Mouse (Mus musculus) heart, embryonic 13.5 days (tissue): ENCODE data around the gene Mtmr11. TPM values are rescaled to one million over a fixed set of nuclear protein-coding genes. Genes with fewer than 3 reads are reported as not detected.
"Not testable (repeated sequence)": the region's sequence is repeated elsewhere in the genome, so short reads cannot be mapped to it uniquely, and the experiment has no call there.

Experiments used
- ATAC-seq: fragments of 200-750 bp; cut with Nextera tagmentation; 2 replicates; pipeline ENCODE4 v1.8.0; 2017; ENCODE audit warnings: moderate TSS enrichment; ENCODE audit not compliant: insufficient number of reproducible peaks, low FRiP score, low TSS enrichment; ENCODE audit errors: extremely low read depth
- H3K27ac ChIP-seq: fragments of 300-500 bp; sonication (generic); replicated peaks from 2 replicates; pipeline ENCODE4 v1.5.1; 2015; ENCODE audit warnings: moderate library complexity, mild to moderate bottlenecking, inconsistent platforms
- H3K27me3 ChIP-seq: fragments of 300-500 bp; sonication (generic); replicated peaks from 2 replicates; pipeline ENCODE4 v1.6.1; 2015; ENCODE audit warnings: mild to moderate bottlenecking, inconsistent platforms
- H3K36me3 ChIP-seq: fragments of 300-500 bp; sonication (generic); 2 replicates; pipeline ENCODE4 v1.6.1; 2015; ENCODE audit warnings: mild to moderate bottlenecking, inconsistent platforms
- H3K4me1 ChIP-seq: fragments of 300-500 bp; sonication (generic); 2 replicates; pipeline ENCODE4 v1.6.1; 2015; ENCODE audit warnings: inconsistent platforms
- H3K4me2 ChIP-seq: fragments of 300-500 bp; sonication (generic); 2 replicates; pipeline ENCODE4 v1.6.1; 2015; ENCODE audit warnings: inconsistent platforms, mild to moderate bottlenecking, moderate library complexity
- H3K4me3 ChIP-seq: fragments of 300-500 bp; sonication (generic); 2 replicates; pipeline ENCODE4 v1.5.1; 2015; ENCODE audit warnings: moderate library complexity, mild to moderate bottlenecking, inconsistent platforms
- H3K9ac ChIP-seq: fragments of 300-500 bp; sonication (generic); 2 replicates; pipeline ENCODE4 v1.6.1; 2015; ENCODE audit warnings: inconsistent platforms, mild to moderate bottlenecking, moderate library complexity
- H3K9me3 ChIP-seq: fragments of 300-500 bp; sonication (generic); 2 replicates; pipeline ENCODE4 v1.6.1; 2016; ENCODE audit warnings: inconsistent platforms
- WGBS: fragments of 180-500 bp; shearing (Covaris S2); methylation state at CpG from one replicate; pipeline ENCODE4 v1.1.7; 2015; ENCODE audit warnings: mixed read lengths; 5-methylcytosine and 5-hydroxymethylcytosine counted together
- microRNA-seq: library from miRNA; unstranded; fragments of <30 nt; microRNA quantifications from one replicate; pipeline ENCODE4, GENCODE M21; 2016
- polyA plus RNA-seq: library from polyadenylated mRNA; unstranded; fragments of >200 nt; fragmentation: Nextera tagmentation; extraction: Ambion mirVana; gene quantifications from 2 replicates; pipeline ENCODE4 v1.2.1, GENCODE M21; 2015

Mtmr11 gene
- polyA plus RNA-seq, 1 experiment from 2014 or later, result 7.2 TPM

GRCm38 (mm10) chr3:96219661-96220130 is 57.9 kb downstream of the Mtmr11 start, which contains the start of the genes Bola1 and Hist2h2ab:
TSS of gene Bola1 (minus strand) at chr3:96219709.
TSS of gene Hist2h2ab (plus strand) at chr3:96219865.
- no peaks in the 10 kb centered on the region for H3K36me3 ChIP-seq
- peak within 1 kb of the TSS; percentile 74 for H3K4me3 ChIP-seq
- H3K4me1 ChIP-seq, result peaks cover 36% of the 10 kb centered on the region
- no peaks in the 10 kb centered on the region for H3K27me3 ChIP-seq
- H3K27ac ChIP-seq, result peak within 1 kb of the TSS; percentile 98
- H3K9me3 ChIP-seq, result no peaks in the 10 kb centered on the region
- ATAC-seq, result peak; percentile 68
- peak within 1 kb of the TSS; percentile 82 for H3K4me2 ChIP-seq
- peak within 1 kb of the TSS; percentile 89 for H3K9ac ChIP-seq
- WGBS, result under 1% methylated on average over 37 of the region's 37 CpGs

- Histone ChIP-seq H3K4me2 (peak overlapping the region; percentile 82), H3K4me3 (peak overlapping the region; percentile 74), H3K27ac (peak overlapping the region; percentile 98), H3K4me1 (peaks cover 42% of the 10 kb centered on the region), H3K9ac (peak overlapping the region; percentile 89)
- H3K36me3 ChIP-seq, ATAC-seq, H3K27me3 ChIP-seq, H3K9me3 ChIP-seq: not testable (repeated sequence)
- under 1% methylated on average over 38 of the region's 47 CpGs for WGBS
Measured at GRCm38 (mm10) chr3:96220131-96220764, 58.4 kb downstream of the Mtmr11 start.

DNA sequence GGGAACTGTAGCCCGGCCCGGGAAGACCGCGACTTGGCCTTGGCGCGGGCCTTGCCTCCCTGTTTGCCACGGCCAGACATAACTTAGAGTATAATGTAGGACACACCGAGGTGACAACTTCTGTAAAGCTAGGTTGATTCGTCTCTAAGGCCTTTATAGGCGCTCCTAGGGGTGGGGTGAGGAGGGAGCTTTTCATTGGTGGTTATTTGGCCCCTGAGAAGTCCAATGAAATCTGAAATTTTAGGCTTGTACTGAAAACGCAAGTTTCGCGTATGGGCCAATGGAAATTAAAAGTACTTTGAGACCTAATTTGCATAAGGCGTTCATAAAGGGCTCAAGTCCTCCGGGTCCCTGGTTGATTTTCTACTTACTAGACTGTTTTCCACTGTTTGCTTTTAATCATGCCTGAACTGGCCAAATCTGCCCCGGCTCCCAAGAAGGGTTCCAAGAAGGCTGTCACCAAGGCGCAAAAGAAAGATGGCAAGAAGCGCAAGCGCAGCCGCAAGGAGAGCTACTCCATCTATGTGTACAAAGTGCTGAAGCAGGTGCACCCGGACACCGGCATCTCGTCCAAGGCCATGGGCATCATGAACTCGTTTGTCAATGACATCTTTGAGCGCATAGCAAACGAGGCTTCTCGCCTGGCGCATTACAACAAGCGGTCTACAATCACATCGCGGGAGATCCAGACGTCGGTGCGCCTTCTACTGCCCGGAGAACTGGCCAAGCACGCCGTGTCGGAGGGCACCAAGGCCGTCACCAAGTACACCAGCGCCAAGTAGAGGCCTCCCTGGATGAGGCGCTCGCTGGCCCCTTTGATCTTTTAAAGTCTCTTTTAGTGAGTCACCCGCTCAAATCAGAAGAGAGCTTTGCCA is 59.2 kb downstream of the Mtmr11 start, which contains the start of the genes Hist2h2ac and Hist2h2be:
Hist2h2ac (minus strand) TSS at position 116 of the 875 bp plus-strand sequence.
Hist2h2be (plus strand) TSS at position 355 of the 875 bp plus-strand sequence.
- no peaks in the 10 kb centered on the region for H3K27me3 ChIP-seq
- H3K4me2 ChIP-seq, result peak within 1 kb of the TSS; percentile 82
- H3K36me3 ChIP-seq, result no peaks in the 10 kb centered on the region
- H3K9me3 ChIP-seq, result no peaks in the 10 kb centered on the region
- H3K27ac ChIP-seq, result peak within 1 kb of the TSS; percentile 98
- peaks cover 49% of the 10 kb centered on the region for H3K4me1 ChIP-seq
- under 1% methylated on average over 43 of the region's 43 CpGs for WGBS
- H3K4me3 ChIP-seq, result peak within 1 kb of the TSS; percentile 74
- ATAC-seq, result peak; percentile 78
- H3K9ac ChIP-seq, result peak within 1 kb of the TSS; percentile 89

Small RNA genes lying within 50 kb of the gene (microRNA-seq; reads per million reads assigned to microRNA genes)
- gene Gm44492, result not detected

Other genes with a start within 250 kb of the Mtmr11 start
- gene Anp32e, start 232.8 kb upstream of the Mtmr11 start, polyA plus RNA-seq, result 164 and 182 TPM in 2 replicates
- gene Plekho1, start 166.0 kb upstream of the Mtmr11 start, polyA plus RNA-seq, result 59.2 and 64.8 TPM in 2 replicates
- gene Vps45, start 103.5 kb upstream of the Mtmr11 start, polyA plus RNA-seq, result 33.6 and 34.9 TPM in 2 replicates
- 14.9 and 17.2 TPM in 2 replicates for gene Otud7b, start 57.5 kb upstream of the Mtmr11 start, polyA plus RNA-seq
- 97.7 and 98.6 TPM in 2 replicates for gene Sf3b4, start 10.3 kb downstream of the Mtmr11 start, polyA plus RNA-seq
- 13.5 and 14.0 TPM in 2 replicates for gene Sv2a, start 19.1 kb downstream of the Mtmr11 start, polyA plus RNA-seq
- gene Bola1, start 57.7 kb downstream of the Mtmr11 start, polyA plus RNA-seq, result 42.5 and 46.7 TPM in 2 replicates
- gene Hist2h2ab, start 57.9 kb downstream of the Mtmr11 start, polyA plus RNA-seq, result not detected in 2 replicates
- 4.5 and 5.0 TPM in 2 replicates for gene Hist2h2ac, start 58.9 kb downstream of the Mtmr11 start, polyA plus RNA-seq
- 3.6 and 5.0 TPM in 2 replicates for gene Hist2h2be, start 59.1 kb downstream of the Mtmr11 start, polyA plus RNA-seq
- gene Hist2h3c2, start 77.1 kb downstream of the Mtmr11 start, polyA plus RNA-seq, result 3.0 and 4.3 TPM in 2 replicates
- gene Hist2h2aa2, start 78.3 kb downstream of the Mtmr11 start, polyA plus RNA-seq, result 34.7 and 49.3 TPM in 2 replicates
- 10.6 and 16.1 TPM in 2 replicates for gene Hist2h2aa1, start 83.5 kb downstream of the Mtmr11 start, polyA plus RNA-seq
- 0.24 and 0.46 TPM in 2 replicates for gene Hist2h3c1, start 84.7 kb downstream of the Mtmr11 start, polyA plus RNA-seq
- gene Hist2h4, start 101.3 kb downstream of the Mtmr11 start, polyA plus RNA-seq, result 3.9 and 5.4 TPM in 2 replicates
- 28.3 and 29.4 TPM in 2 replicates for gene Hist2h3b, start 106.7 kb downstream of the Mtmr11 start, polyA plus RNA-seq
- 3.3 and 5.9 TPM in 2 replicates for gene Hist2h2bb, start 107.7 kb downstream of the Mtmr11 start, polyA plus RNA-seq
- gene Fcgr1, start 132.0 kb downstream of the Mtmr11 start, polyA plus RNA-seq, result 1.3 and 1.5 TPM in 2 replicates